Mouse (Mus musculus) monocyte, adult 2 months (primary cell): ENCODE results near the gene Pld3.

Experiments used
- DNase-seq, 2 experiments: peaks; one replicate each; pipeline ENCODE4 v3.0.0; 2022; ENCODE audit warnings: low spot score in 2 of 2, low read depth in 1 of 2

The Pld3 gene

DNA sequence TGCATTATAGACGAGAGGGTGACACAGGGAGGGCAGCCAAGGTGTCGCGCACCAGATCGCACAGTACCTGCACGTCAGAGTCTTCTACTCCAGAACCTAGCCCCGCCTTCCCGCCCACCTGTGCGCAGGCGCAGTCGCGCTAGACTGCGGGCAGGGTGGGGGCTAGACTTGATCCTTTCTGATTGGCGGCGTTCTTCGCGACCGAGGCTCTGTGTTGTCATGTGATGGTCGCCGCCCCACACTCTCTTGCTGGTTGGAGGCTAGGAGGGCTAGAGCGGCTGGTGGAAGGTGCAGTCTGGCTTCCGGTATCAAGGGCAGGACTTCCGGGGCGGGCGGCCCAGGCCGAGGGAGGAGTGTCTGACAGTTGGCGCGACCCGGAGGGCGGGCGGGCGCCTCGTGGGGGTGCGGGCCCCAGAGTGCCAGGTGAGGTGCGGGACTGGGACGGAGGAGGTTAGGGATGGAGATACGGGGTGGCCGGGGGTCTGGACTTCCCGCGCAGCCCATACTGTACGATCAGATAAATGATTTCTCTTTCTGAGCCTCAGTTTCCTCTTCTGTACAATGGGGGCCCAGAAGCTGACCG, at the start of gene Pld3, which contains the start of gene 2310022A10Rik:
Gene Pld3, minus strand, starts transcription at position 288 of the 583 bp plus-strand sequence.
Gene 2310022A10Rik, plus strand, starts transcription at position 303 of the 583 bp plus-strand sequence.
- DNase-seq, result peak; percentile 70 to 77

DNA sequence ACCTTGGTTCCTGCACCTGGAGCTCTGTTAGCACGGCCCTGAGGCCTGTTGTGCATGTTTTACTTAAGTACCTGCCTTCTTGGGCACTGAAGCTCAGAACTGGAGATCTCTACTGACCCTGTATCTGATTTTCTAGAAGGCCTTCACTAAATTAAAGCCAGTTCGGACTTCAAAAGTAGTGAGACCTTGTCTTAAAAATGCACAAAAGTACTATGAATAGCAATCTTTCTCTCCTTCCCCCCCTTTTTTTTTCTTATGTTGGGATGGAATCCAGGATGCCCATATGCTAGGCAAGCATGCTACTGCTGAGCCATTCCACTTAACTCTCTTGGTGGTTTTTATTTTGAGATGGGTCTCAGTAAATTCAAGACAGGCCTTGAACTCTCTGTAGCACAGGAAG, 49.1 kb upstream of the Pld3 start:
- DNase-seq, result no peak

DNA sequence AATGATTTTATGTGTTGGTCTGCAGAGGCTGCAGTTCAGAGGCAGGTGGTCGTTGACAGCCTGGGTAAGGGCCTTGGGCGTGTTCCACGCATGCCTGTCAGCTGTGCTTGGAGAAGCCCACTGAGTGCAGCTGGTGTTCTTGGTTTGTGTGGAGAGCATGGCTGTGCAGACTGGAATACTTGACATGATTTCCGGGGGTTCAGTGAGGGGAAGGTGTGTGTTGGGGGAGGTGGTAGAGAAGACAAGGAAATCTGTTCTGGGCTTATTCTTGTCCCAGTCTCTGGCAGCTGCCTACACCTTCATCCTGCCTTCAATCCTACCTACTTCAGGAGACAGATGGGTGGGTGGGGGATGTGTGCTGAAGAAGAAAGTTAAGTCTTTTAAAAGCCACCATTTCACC, 48.6 kb upstream of the Pld3 start:
- DNase-seq, result no peak

DNA sequence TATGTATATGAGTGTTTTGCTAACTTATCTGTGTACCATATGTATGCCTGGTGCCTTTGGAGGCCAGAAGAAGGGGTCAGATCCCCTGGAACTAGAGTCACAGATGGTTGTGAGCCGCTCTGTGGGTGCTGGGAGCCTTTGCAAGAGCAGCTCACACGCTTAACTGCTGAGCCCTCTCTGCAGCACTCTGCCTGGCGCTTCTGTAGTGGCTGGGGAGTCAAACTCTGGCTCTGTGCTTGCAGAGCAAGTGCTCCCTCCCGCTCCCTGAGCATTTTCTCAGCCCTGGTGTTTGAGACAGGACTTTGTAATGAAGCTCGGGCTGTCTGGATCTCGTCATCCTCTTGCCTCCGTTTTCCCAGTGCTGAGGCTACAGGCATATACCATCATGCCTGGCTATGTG, 45.0 kb upstream of the Pld3 start:
- no peak for DNase-seq

DNA sequence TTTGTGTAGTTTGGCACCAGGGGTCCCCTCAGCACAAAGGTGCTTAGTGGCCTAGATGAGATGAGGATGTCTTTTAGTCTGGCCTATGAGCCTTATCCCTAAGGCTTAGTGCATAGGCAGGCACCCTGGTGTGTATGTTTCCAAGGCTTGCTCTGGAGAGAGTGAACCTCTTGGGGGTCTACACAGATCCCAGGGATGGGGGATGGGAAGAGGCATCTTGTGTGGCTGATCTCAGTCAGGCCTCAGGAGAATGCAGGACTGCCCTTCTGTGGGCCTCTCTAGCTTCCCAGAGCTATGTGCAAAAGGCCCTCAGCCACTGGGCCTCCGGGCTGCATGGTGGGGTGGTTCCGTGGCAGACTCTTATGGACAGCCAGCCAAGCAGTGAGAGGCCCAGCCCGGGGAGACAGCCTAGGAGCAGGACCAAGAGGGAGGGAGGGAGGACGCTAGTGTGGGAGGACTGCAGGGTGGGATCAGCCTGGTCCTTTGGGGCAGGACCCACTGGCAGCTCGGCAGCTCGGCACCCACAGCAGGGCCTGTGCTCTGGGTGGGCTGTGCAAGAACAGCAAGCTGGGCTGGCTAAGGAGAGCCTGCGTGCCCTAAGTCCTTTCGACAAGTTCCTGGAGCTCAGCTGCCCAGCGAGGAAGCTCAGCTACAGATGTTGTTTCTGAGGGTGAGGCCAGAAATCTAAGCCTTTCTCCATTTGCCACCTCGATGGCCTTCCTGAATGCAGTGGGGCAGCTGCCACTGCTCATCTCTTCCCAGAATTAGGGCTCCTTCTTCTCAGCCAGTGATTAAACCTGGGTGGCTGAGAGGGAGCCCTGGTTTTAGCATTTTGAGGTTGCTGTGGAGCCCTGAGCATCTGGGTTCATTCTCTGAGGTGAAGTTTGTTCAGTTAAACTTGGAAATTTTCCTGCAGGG, 43.8 kb upstream of the Pld3 start:
- no peak for DNase-seq

DNA sequence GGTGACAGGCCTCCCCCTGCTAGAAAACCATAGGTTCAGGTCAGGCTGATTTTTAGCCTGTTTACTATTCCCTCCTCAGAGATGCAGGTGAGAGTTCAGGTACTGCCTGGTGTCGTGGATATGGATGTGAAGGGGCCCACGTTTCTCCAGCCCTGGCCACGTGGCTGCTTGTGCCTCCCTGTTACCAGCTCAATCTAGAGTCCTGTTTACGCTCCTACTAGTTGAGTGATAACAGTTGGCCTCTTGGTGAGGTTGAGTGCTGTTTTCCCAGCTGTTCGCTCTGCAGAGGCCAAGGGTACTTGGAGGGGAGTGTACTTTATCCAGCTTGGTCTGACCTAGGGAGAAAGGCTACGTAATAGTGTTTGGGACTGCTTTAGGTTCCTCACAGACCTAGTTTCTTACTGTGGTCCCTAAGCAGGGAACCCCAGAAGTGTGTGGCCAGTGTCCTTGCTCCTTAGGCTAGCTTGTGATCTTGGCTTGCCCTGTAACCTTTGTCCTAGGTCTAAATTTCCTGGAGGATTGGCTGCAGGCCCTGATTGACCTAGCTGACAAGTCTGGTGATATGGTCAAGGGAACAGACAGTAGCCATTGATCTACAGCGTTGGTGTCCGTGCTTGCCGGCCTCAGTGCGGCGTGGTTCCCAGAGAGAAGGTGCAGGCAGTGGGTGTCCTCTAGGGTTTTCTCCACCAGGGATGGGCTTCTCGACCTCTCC, 40.1 kb upstream of the Pld3 start:
- DNase-seq, result no peak

DNA sequence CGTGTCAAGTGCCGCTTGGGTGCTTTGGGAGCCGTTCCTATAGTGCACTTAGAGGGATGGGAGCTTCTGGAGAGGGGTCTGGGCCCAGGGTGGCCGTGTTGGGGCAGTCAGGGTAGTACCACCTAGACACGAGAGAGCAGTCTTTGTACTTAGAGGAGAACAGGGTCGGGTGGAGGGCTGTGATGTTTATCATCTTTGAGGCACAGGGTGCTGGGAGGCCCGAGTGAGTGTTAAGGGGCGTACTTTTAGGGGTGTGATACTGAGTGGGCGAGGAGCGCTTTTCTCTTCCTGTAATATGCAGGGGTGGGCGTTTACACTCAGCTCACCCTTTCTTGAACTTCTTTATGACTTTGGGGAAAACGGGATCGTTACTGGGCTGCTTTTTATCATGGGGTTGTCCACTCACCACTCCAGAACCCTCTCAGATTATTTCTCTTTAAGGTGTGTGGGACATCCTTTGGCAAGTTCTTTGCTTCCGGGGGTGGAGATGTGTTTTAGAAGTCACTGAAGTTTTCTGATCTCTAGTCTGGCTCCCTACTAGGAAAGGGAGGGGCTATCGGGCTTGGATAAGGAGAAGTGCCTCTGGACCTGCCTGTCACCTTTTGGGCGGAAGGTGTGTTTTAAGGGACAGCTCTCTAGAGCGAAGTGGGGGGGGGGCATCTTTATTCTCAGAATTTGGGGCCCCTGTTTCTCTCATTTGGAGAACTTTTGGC, 39.4 kb upstream of the Pld3 start:
- DNase-seq, result no peak

DNA sequence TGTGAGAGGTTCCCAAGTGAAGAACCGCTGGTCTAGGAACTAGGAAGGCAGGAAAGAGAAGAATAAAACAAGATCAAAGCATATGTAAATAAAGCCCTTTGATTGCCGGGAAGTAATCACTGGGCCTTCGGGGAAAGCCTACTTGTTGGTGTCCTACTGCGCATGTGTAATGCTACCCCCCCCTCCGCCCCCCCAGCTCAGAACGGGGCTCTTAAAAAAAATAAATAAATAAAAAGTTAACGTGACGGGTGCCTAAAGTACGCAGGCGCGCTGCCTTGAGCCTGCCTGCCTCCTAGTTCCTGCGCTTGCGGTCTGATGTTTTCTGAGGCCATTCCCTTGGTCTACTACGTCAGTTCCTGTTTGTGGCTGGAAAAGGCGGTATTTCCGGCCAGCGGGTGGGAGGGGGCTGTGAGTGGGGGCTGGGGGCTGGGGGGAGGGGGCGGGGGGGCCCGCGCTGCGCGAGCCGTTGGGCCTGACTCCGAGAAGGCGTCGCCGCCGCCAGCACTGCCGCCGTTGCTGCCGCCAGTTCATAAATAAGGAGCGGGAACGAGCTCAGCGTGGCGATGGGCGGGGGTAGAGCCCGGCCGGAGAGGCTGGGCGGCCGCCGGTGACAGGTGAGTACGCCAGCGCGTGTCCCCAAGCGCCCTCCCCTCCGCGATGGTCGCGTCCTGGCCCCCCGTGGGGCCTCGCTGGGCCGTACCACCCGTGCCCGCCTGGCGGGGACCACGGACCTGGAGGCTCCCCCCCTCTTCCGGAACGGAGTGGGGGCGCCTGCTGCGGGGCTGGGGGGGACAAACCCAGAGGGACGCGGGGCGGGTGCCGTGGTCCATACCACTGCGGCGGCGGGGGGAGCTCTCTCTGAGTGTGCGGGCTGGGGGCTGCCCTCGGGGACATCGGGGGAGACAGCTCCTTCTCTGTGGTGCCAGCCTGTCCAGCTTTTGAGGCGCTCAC, 38.5 kb upstream of the Pld3 start, which contains the start of gene Akt2:
Gene Akt2, plus strand, starts transcription at position 287 of the 951 bp plus-strand sequence.
- DNase-seq, result peak; percentile 75 to 77

DNA sequence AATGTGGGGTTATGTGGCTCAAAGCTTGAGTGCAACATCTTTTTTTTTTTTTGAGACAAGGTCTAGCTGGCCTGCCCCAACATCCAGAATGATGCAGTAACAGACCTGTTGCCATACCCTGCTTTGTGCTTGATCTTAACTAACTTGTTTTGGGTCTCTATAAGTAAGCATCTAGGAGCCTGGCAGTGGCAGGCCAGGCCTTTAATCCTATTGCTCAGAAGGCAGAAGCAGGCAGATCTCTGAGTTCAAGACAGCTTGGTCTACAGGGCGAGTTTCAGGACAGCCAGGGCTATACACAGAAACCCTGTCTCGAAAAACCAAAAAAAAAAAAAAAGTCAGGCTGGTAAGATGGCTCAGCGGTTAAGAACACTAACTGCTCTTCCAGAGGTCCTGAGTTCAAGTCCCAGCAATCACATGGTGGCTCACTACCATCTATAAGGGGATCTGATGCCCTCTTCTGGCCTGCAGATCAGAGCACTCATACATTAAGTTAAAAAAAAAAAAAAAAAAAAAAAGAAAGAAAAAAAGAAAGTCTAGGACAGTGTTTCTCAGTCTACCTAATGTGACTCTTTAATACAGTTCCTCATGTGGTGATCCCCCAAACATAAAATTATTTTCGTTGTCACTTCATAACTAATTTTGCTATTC, 37.7 kb upstream of the Pld3 start:
- no peak for DNase-seq

DNA sequence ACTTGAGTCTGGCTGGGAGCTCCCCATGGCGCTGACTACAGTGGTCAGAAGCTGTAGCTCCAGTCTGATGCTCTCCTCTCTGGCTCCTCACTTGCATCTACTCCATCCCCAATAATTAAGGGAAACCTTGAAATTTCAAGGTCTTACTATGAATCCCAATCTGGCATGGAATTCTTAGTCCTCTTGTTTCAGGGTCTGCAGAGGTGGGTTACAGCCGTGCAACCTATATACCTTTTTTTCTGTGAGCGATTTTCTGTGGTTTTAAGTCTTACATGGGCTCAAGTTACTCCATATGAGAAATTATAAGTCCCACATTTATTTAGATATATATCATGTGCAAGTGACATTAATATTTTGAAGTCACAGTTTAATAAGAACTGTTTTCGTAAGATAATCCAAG, 37.1 kb upstream of the Pld3 start:
- DNase-seq, result no peak

DNA sequence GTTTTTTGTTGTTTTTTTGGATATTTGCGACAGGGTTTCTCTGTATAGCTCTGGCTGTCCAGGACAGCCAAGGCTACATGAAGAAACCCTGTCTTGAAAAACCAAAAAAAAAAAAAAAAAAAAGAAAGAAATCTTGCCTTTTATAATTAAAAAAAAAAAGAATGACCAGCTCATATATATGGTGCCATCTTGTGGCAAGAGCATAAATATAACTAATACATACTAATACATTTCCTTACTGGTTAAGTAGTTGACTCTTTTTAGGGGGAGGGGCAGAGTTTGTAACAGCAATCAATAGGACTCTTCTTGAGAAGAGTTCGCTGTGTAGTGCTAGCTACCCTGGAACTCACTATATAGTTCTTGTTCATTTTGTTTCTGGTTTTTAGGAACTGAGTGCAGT, 34.7 kb upstream of the Pld3 start:
- DNase-seq, result no peak

DNA sequence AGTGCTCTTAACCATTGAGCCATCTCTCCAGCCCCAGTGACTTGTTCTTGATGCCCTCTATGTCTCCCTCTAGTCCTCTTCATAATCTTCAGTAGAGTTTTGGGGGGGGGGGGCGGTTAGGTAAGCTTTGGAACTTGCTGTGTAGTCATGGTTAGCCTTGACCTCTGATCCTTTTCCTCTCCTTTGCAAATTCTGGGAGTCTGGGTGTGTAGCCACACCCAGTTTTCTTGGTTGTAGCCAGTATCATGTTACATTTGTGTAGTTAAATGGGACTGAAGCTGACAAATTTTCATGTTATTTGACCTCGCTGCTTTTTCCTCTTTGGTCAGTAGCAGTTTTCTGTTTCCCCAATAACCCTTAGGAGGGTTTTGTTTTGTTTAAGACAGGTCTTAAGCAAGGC, 33.8 kb upstream of the Pld3 start:
- DNase-seq, result no peak

DNA sequence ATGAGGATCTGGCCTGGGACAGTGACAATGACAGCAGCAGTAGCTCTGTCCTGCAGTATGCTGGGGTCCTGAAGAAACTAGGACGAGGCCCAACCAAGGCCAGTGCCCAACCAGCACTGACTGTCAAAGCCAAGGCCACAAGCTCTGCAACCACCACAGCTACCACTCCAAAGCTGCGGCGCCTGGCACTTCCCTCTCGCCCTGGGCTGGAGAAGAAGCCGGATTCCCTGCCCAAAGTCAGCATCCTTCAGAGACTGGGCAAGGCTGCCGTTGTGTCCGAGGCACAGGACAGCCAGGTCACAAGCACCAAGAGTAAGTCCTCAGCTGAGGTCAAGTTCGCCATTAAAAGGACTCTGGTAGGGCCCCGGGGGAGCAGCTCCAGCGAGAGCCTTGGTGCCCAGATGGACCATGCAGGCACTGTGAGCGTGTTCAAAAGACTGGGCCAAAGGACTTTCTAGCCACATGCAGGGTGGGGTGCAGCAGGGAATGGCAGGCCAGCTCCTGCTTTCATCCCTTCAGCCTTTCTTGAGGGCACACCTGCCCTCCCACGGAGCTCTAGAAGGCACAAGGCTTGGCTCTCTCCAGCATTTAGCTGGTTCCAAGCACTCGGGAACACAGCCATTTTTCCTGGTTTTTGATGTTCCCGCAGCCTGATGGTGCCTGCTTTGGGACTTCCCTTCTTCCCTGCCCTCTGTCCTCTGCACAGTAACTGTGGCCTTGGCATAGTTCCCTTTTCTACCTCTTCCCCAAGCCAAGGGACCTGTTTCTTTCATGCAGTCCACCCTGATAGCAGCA, 27.6 kb upstream of the Pld3 start:
- no peak for DNase-seq

DNA sequence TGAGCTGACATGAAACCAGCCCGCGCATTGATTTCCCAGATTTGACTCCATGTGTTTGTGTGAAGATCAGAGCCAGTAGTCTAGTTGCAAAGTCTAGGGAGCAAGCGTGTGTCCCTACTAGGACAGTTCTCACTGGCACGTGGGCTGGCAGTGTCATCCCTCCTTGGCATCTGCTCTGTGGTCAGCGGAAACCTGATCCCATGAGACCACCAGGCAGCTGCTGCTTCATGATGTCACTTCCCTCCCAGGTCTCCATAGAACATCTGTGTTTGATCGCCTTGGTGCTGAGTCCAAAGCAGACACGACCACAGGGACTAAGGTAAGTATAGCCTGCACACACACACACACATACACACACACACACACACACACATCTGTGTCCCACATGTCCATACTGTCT, 25.4 kb upstream of the Pld3 start:
- DNase-seq, result no peak

DNA sequence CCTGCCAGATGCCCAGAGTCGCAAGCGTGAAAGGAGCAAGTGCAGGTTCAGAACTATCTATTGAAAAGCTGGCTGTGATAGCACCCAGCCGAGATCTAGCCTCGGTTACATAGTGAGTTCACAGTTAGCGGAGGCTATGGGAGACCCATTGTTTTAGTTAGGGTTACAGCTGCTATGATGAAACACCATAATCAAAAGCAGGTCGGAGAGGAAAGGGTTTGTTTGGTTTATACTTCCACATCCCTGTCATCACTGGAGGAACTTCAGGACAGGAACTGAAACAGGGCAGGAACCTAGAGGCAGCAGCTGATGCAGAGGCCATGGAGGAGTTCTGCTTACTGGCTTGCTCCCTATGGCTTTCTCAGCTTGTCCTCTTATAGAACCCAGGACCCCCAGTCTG, 24.6 kb upstream of the Pld3 start:
- no peak for DNase-seq

DNA sequence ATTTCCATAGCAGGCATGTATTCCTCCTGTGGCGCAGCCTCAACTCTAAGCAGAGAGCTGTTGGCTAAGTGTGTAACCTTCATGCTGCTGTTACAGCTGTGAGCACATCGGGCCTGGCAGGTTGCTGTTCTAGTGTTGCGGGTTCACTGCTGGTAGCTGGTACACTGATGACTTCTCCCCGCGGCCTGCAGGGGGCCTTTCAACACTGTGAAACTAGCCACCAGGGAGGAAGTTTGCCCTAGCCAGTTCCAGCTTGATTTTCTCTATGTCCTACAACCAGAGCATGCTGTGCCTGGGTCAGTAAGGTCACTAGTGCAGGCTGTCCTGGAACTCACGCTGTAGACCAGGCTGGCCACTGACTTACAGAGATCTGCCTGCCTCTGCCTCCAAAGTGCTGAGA, 23.9 kb upstream of the Pld3 start:
- DNase-seq, result peak in 1 of 2 experiments; percentile 56

DNA sequence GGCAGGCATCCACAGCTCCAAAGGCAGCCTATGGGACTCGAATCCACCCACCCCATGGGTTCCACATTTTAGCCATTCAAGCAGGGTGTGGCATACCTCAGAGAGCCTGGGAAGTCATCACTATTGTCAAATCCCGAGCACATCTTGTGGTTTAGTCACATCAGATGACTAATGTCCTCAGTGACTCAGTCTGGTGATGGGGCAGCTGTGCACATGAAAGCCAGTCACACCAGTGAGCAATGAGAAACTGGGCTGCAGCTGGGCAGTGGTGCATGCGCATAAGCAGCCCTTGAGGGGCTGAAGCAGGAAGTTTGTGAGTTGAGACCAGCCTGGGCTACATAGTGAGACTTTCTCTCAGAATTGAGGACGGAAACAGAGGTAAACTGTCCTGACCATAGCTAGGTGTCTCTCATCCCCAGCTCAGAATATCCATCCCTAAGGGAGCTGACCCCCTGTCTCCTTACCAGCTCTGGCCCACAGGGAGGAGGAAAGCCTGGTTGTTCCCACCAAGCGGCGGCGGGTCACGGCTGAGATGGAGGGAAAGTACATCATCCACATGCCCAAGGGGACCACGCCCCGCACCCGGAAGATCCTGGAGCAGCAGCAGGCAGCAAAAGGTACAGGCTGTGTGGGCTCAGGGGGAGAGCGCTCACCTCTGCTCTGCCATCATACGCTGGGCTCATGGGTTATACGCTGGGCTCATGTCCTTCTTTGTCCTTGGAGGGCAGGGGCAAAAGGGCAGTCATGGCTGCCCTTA, 21.3 kb upstream of the Pld3 start:
- peak; percentile 42 to 43 for DNase-seq

DNA sequence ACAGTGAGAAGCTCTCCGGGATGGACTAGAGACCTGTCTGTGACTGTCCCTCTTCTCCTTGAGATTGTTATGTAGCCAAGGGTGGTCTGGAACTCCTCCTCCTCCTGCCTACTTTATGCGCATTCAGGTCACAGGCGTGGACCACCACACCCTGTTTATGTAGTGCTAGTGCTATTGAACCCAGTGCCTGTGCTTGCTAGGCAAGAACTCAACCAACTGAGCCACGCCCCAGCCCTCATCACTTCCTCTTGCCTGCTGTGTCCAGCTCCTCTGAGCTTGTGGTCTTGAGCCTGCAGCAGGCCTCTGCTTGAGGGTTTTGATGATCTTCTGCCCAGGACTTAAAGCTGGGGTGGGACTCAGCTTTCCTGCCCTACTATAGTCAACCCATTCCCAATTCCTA, 19.1 kb upstream of the Pld3 start:
- DNase-seq, result no peak
